Mouse (Mus musculus) frontal cortex, adult (tissue): ENCODE measurements around the gene Iqsec1.

Experiments
- ATAC-seq: cut with Nextera tagmentation; 2 replicates; pipeline ENCODE4 v1.9.2; 2017; ENCODE audit warnings: mild to moderate bottlenecking, moderate library complexity, mixed read lengths; ENCODE audit not compliant: low TSS enrichment

The Iqsec1 gene

GRCm38 (mm10) chr6:90953349-90953748 is 35.1 kb downstream of the Iqsec1 start:
- peak; percentile 65 for ATAC-seq

- ATAC-seq = no peak
Measured at GRCm38 (mm10) chr6:90950936-90951335, 37.5 kb downstream of the Iqsec1 start.

- ATAC-seq = no peak
Measured at GRCm38 (mm10) chr6:90948097-90948496, 40.4 kb downstream of the Iqsec1 start.

GRCm38 (mm10) chr6:90945560-90946230 is 42.8 kb downstream of the Iqsec1 start:
- peak; percentile 80 for ATAC-seq

GRCm38 (mm10) chr6:90941257-90941656 is 47.2 kb downstream of the Iqsec1 start:
- peak; percentile 36; the same call in 1 of the 2 replicates for ATAC-seq

- no peak for ATAC-seq
Measured at GRCm38 (mm10) chr6:90933656-90934055, 54.8 kb downstream of the Iqsec1 start.

GRCm38 (mm10) chr6:90928806-90929205 is 59.7 kb downstream of the Iqsec1 start:
- ATAC-seq = no peak

GRCm38 (mm10) chr6:90925472-90925871 is 63.0 kb downstream of the Iqsec1 start:
- peak; percentile 63 for ATAC-seq

GRCm38 (mm10) chr6:90924796-90925195 is 63.7 kb downstream of the Iqsec1 start:
- peak; percentile 54; the same call in 1 of the 2 replicates for ATAC-seq

- ATAC-seq = no peak
Measured at GRCm38 (mm10) chr6:90924379-90924778, 64.1 kb downstream of the Iqsec1 start.

GRCm38 (mm10) chr6:90921259-90921946 is 67.1 kb downstream of the Iqsec1 start:
- no peak for ATAC-seq

GRCm38 (mm10) chr6:90920510-90921220 is 67.8 kb downstream of the Iqsec1 start:
- ATAC-seq = no peak

GRCm38 (mm10) chr6:90919636-90920420 is 68.7 kb downstream of the Iqsec1 start:
- no peak for ATAC-seq

- no peak for ATAC-seq
Measured at GRCm38 (mm10) chr6:90915585-90915984, 72.9 kb downstream of the Iqsec1 start.

GRCm38 (mm10) chr6:90913771-90914170 is 74.7 kb downstream of the Iqsec1 start:
- ATAC-seq = peak; percentile 35; the same call in 1 of the 2 replicates

GRCm38 (mm10) chr6:90912768-90913167 is 75.7 kb downstream of the Iqsec1 start:
- peak; percentile 60 for ATAC-seq

GRCm38 (mm10) chr6:90904143-90904542 is 84.3 kb downstream of the Iqsec1 start:
- no peak for ATAC-seq

- ATAC-seq = no peak
Measured at GRCm38 (mm10) chr6:90900302-90900701, 88.2 kb downstream of the Iqsec1 start.

- no peak for ATAC-seq
Measured at GRCm38 (mm10) chr6:90899266-90899665, 89.2 kb downstream of the Iqsec1 start.

GRCm38 (mm10) chr6:90898107-90898506 is 90.4 kb downstream of the Iqsec1 start:
- no peak for ATAC-seq

- ATAC-seq = no peak
Measured at GRCm38 (mm10) chr6:90892401-90892800, 96.1 kb downstream of the Iqsec1 start.
